Mouse (Mus musculus): ENCODE results near the gene 1700022I11Rik. TPM values are rescaled to one million over a fixed set of nuclear protein-coding genes. Genes with fewer than 3 reads are reported as not detected.
"Not testable (repeated sequence)": the region's sequence is repeated elsewhere in the genome, so short reads cannot be mapped to it uniquely, and the experiment has no call there.

Gene 1700022I11Rik
- total RNA-seq, 2 experiments from 2014 or later: not detected

- peak; percentile 64 to 73 for DNase-seq (ENCODE audit: low spot score in 2 of 2)
- intact Hi-C loops (cut with DNase I): no loop called here
Observed at GRCm38 (mm10) chr4:42999451-43000140, 30.2 kb downstream of the 1700022I11Rik start.

GRCm38 (mm10) chr4:43000141-43000986 lies 31.0 kb downstream of the 1700022I11Rik start, which contains the start of gene Vcp:
Gene Vcp (minus strand): TSS chr4:43000507.
- intact Hi-C loops (cut with DNase I): not testable (repeated sequence)
- DNase-seq (ENCODE audit: low spot score in 2 of 2): peak; percentile 99 to 100

- no peak for DNase-seq (ENCODE audit: low spot score in 2 of 2)
- intact Hi-C loops (cut with DNase I): no loop called here
Observed at GRCm38 (mm10) chr4:43001272-43001671, 31.9 kb downstream of the 1700022I11Rik start.

DNA sequence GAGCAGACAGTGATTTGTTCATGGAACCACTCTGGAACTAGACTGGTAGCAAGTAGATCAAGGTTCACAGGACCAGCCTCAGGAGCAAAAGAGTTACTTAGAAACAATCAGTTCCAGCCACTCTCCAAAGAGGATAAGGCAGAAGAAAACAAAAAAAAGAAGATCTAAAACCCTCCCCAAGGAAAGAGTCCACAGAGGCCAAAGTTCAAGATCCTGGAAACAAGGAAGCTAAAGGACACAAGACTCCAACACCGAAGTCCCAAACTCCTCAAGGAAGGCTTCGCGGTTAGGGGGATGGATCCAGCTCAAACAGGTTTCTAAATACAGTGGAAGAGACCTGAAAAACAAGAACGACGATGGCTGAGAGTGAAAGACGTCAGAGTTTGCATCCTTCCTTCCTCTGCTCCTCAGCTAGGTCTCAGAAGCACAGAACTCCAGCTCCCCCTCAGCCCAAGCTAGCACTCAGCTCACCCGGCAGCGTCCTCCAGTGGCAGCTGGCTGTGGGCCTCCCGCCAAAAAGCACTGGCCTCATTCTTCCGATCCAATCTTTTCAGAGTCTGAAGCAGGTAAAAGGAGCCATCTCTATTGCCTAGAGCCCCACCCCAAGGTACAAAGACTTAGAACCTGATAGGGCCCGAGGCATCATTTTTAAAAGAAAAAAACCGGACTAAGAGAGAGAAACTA lies 33.5 kb downstream of the 1700022I11Rik start:
- intact Hi-C loops (cut with DNase I): no loop called here
- no peak for DNase-seq (ENCODE audit: low spot score in 2 of 2)

DNA sequence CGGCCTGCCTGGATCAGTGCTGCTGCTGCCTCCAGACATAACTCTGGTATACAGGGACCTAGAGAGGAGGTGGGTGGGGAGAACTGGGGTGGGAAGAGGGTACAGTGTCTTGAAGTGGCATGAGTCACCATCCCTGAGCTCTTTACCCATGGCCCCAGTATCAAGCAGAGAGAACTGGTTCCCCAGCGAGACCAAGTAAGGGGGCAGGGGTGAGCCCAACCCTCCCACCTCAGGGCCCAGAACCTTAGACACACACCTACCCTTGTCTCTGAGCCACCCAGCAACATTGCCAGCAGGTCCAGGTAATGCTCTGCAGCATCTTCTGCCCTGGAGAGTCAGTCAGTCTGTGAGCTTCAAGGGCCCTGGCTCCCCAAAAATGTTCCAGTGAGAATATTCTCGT lies 35.5 kb downstream of the 1700022I11Rik start:
- intact Hi-C loops (cut with DNase I): no loop called here

GRCm38 (mm10) chr4:43005765-43006164 lies 36.4 kb downstream of the 1700022I11Rik start:
- DNase-seq (ENCODE audit: low spot score in 2 of 2): peak in 1 of 2 experiments; percentile 42
- intact Hi-C loops (cut with DNase I): no loop called here

More for the DNA sequence above, 35.5 kb downstream of the 1700022I11Rik start:
- DNase-seq (ENCODE audit: low spot score in 2 of 2): no peak

GRCm38 (mm10) chr4:43010161-43011038 lies 41.0 kb downstream of the 1700022I11Rik start, which contains the start of gene Fancg:
Gene Fancg (minus strand): TSS chr4:43010506.
- intact Hi-C loops (cut with DNase I): loop anchor here (2.0 kb wide), 1 partner anchor 14 kb away; the partner anchor contains the start of gene Pigo
- DNase-seq (ENCODE audit: low spot score in 2 of 2): peak; percentile 83 to 89

DNA sequence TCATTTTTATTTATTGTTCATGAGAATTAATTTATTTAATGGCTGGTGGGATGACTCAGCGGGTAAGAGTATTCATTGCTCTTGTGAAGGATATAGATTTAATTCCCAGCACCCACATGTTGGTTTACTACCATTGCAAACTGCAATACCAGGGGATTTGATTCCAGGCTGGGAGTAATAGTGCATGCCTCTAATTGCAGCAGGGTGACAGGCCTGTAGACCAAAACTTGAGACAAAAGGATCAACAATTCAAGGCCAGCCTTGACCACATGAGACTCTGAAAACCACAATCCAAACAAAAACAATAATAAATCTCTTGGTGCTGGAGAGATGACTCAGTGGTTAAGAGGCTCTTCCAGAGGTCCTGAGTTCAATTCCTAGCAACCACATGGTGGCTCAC lies 42.7 kb downstream of the 1700022I11Rik start:
- intact Hi-C loops (cut with DNase I): no loop called here
- DNase-seq (ENCODE audit: low spot score in 2 of 2): no peak

DNA sequence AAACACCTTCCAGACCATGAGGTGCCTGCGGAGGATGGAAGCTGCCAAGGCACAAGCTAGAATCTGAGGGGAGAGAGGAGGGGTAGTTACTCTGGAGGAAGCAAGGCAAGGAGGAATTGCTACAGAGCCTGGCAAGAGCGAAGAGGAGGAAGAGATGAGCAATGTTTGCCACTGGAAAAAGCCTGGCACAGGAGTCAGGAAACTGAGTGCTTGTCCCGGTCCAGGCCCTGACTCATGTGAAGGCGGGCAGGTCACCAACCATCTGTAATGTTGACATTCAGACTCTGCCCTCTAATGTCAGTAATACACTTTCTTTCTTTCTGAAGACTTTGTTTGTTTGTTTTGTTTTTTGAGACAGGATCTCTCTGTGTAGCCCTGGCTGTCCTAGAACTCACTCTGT lies 48.8 kb downstream of the 1700022I11Rik start:
- intact Hi-C loops (cut with DNase I): no loop called here
- DNase-seq (ENCODE audit: low spot score in 2 of 2): no peak

GRCm38 (mm10) chr4:43019176-43019575 lies 49.8 kb downstream of the 1700022I11Rik start:
- DNase-seq (ENCODE audit: low spot score in 2 of 2): no peak
- intact Hi-C loops (cut with DNase I): no loop called here

GRCm38 (mm10) chr4:43019641-43020465 lies 50.4 kb downstream of the 1700022I11Rik start:
- DNase-seq (ENCODE audit: low spot score in 2 of 2): no peak
- intact Hi-C loops (cut with DNase I): no loop called here

GRCm38 (mm10) chr4:43020876-43021275 lies 51.5 kb downstream of the 1700022I11Rik start:
- intact Hi-C loops (cut with DNase I): no loop called here
- DNase-seq (ENCODE audit: low spot score in 2 of 2): no peak

DNA sequence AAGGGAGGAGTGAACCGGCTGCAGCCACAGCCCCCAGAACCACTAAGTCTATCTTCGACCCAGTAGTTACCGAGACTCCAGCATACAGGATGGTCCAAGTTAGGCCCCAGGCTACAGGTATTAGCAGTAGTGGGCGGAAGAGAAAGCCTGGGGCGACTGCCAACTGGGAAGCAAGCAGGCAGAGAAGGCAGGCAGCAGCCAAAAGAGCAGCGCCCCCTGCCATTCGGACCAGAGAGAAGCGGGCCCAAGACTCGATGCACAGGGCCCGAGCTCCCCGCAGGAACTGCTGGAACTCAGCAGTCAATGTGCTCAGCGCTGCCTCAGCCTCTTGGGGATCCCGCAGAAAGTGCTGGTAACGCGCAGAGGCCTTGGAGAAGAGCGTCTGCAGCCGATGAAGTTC lies 51.9 kb downstream of the 1700022I11Rik start:
- no peak for DNase-seq (ENCODE audit: low spot score in 2 of 2)
- intact Hi-C loops (cut with DNase I): no loop called here

DNA sequence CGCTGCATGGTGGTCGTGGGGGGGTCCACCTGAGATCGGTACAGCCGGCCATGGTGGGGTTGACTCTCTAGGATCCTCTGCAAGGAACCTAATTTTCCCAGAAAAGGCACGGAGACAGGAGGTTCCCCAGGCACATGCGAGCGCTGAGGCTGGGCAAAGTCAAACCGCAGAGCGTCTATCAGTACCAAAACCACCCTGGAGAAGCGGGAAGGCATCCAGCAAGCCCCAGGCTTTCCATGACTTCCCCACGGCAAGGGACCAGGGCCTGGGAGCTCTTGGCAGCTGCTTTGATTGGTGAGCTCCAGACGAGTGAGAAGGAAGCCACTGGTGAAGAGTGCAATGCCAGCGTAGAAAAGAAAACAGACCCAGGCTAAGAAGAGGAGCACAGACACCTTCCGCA lies 55.3 kb downstream of the 1700022I11Rik start:
- no peak for DNase-seq (ENCODE audit: low spot score in 2 of 2)
- intact Hi-C loops (cut with DNase I): loop anchor here (2.0 kb wide), 1 partner anchor 14 kb away; the partner anchor contains the start of gene Fancg

DNA sequence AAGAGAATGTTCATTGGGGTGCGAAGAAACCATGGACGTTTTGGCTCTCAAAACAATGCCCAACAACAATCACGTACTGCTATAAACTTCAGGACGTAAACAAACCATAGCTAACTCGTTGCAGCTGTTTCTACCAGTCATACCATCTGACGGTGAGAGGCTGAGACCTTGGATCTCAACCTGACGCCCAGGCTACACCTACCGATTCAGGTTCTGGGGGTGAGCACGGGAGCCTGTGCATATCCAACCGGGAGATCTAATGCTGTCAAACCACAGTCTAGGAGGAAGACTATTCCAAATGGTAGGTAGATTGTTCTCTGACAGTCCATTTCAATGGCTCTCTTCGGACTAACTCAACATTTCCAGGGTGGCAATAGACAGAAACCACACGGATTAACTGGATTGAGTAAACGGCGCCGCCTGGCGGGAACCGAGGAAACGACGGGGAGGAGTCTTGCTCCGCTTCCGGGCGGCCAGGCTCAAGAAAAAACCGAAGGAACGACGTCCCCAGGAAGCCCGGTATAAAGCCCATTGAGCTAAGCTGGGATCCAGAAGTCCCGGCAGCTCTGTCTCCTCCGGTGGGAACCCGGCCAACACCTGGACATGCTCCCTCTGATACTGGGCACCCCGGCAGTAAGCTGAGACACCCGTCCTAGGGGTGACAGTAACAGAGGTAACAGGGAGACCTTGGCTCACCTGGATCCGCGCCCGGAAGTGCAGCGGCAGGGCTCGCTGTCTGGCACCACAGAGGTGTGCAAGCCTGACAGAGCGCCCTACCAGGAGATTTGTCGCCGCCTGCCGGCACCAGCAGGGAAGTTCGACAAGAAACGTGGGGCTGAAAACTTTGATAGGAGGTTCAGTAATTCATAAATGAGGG lies 55.9 kb downstream of the 1700022I11Rik start, which contains the start of gene Pigo:
Gene Pigo (minus strand): TSS at position 736 of the 877 bp plus-strand sequence.
- intact Hi-C loops (cut with DNase I): loop anchor here (2.0 kb wide), 1 partner anchor 15 kb away; the partner anchor contains the start of gene Fancg
- peak; percentile 95 to 97 for DNase-seq (ENCODE audit: low spot score in 2 of 2)

- no peak for DNase-seq (ENCODE audit: low spot score in 2 of 2)
- intact Hi-C loops (cut with DNase I): no loop called here
Observed at GRCm38 (mm10) chr4:43029121-43029520, 59.7 kb downstream of the 1700022I11Rik start.

GRCm38 (mm10) chr4:43029749-43030148 lies 60.3 kb downstream of the 1700022I11Rik start:
- DNase-seq (ENCODE audit: low spot score in 2 of 2): no peak
- intact Hi-C loops (cut with DNase I): loop anchor here (10.0 kb wide), 1 partner anchor 535 kb away; the partner anchor contains the start of genes Creb3 and Tln1
